Mouse (Mus musculus) forebrain, embryonic 16.5 days (tissue): Measurements from ENCODE around the gene Cnot4. TPM values are rescaled to one million over a fixed set of nuclear protein-coding genes. Genes with fewer than 3 reads are reported as not detected.
"Not testable (repeated sequence)": the region's sequence is repeated elsewhere in the genome, so short reads cannot be mapped to it uniquely, and the experiment has no call there.

Source experiments
- ATAC-seq: fragments of 200-750 bp; cut with Nextera tagmentation; 2 replicates; pipeline ENCODE4 v1.8.0; 2017; ENCODE audit warnings: mild to moderate bottlenecking, moderate library complexity
- H3K27ac ChIP-seq: fragments of 300-500 bp; sonication (generic); 2 replicates; pipeline ENCODE4 v1.5.1; 2014; ENCODE audit warnings: low read length, control low read depth
- H3K27me3 ChIP-seq: fragments of 300-500 bp; sonication (generic); replicated peaks from 2 replicates; pipeline ENCODE4 v1.6.1; 2014; ENCODE audit warnings: low read length; ENCODE audit not compliant: control insufficient read depth, insufficient read depth
- H3K36me3 ChIP-seq: fragments of 300-500 bp; sonication (generic); 2 replicates; pipeline ENCODE4 v1.6.1; 2014; ENCODE audit not compliant: control insufficient read depth, insufficient read depth
- H3K4me1 ChIP-seq: fragments of 300-500 bp; sonication (generic); replicated peaks from 2 replicates; pipeline ENCODE4 v1.6.1; 2014; ENCODE audit warnings: low read length; ENCODE audit not compliant: control insufficient read depth, insufficient read depth
- H3K4me2 ChIP-seq: fragments of 300-500 bp; sonication (generic); 2 replicates; pipeline ENCODE4 v1.6.1; 2014; ENCODE audit warnings: mild to moderate bottlenecking, low read length, control low read depth
- H3K4me3 ChIP-seq: fragments of 300-500 bp; sonication (generic); replicated peaks from 2 replicates; pipeline ENCODE4 v1.5.1; 2014; ENCODE audit warnings: mild to moderate bottlenecking, low read length, control low read depth
- H3K9ac ChIP-seq: fragments of 300-500 bp; sonication (generic); replicated peaks from 2 replicates; pipeline ENCODE4 v1.6.1; 2014; ENCODE audit warnings: low read depth, low read length, control low read depth
- H3K9me3 ChIP-seq: fragments of 300-500 bp; sonication (generic); 2 replicates; pipeline ENCODE4 v1.6.1; 2016; ENCODE audit warnings: low read length; ENCODE audit not compliant: control insufficient read depth
- WGBS: fragments of 180-500 bp; shearing (Covaris S2); extraction: QIAGEN DNeasy Blood & Tissue Kit; methylation state at CpG from one replicate; pipeline ENCODE4 v1.1.7; 2014; 5-methylcytosine and 5-hydroxymethylcytosine counted together
- polyA plus RNA-seq: library from polyadenylated mRNA; unstranded; fragments of >200 nt; fragmentation: Nextera tagmentation; extraction: Ambion mirVana; gene quantifications from 2 replicates; pipeline ENCODE4 v1.2.1, GENCODE M21; 2015

Gene Cnot4
- 36.2 and 39.8 TPM in 2 replicates for polyA plus RNA-seq

GRCm38 (mm10) chr6:35133579-35134488 lies at the start of gene Cnot4:
TSS of gene Cnot4 (minus strand) at chr6:35133724.
- H3K4me2 ChIP-seq: peak within 1 kb of the TSS; percentile 93
- WGBS: under 1% methylated on average over 55 of the region's 55 CpGs
- peak; percentile 99 for ATAC-seq
- no peaks in the 10 kb centered on the region for H3K36me3 ChIP-seq
- H3K9ac ChIP-seq: peak within 1 kb of the TSS; percentile 79
- H3K9me3 ChIP-seq: no peaks in the 10 kb centered on the region
- H3K27ac ChIP-seq: peak within 1 kb of the TSS; percentile 92
- no peaks in the 10 kb centered on the region for H3K27me3 ChIP-seq
- peaks cover 16% of the 10 kb centered on the region for H3K4me1 ChIP-seq
- peak within 1 kb of the TSS; percentile 76 for H3K4me3 ChIP-seq

- not testable (repeated sequence) for H3K4me3 ChIP-seq, H3K36me3 ChIP-seq, ATAC-seq, H3K9me3 ChIP-seq, H3K27ac ChIP-seq, H3K9ac ChIP-seq, H3K4me1 ChIP-seq, H3K4me2 ChIP-seq, H3K27me3 ChIP-seq
- 97% methylated on average over 3 of the region's 3 CpGs for WGBS
Measured at GRCm38 (mm10) chr6:35179299-35179698, 45.8 kb upstream of the Cnot4 start.

- H3K27ac ChIP-seq: peak overlapping the region; percentile 98
- H3K4me3 ChIP-seq: peak overlapping the region; percentile 81
- peak; percentile 73 for ATAC-seq
- WGBS: under 1% methylated on average over 61 of the region's 69 CpGs
- H3K9ac ChIP-seq: peak overlapping the region; percentile 91
- H3K27me3 ChIP-seq: no peaks in the 10 kb centered on the region
- peaks cover 4% of the 10 kb centered on the region for H3K4me1 ChIP-seq
- no peaks in the 10 kb centered on the region for H3K36me3 ChIP-seq
- H3K9me3 ChIP-seq: no peaks in the 10 kb centered on the region
- H3K4me2 ChIP-seq: peak overlapping the region; percentile 85
Measured at GRCm38 (mm10) chr6:35177650-35178272, 44.2 kb upstream of the Cnot4 start.

- H3K36me3 ChIP-seq: no peaks in the 10 kb centered on the region
- H3K4me3 ChIP-seq: peak within 1 kb of the TSS; percentile 81
- no peaks in the 10 kb centered on the region for H3K9me3 ChIP-seq
- H3K4me2 ChIP-seq: peak within 1 kb of the TSS; percentile 85
- H3K27ac ChIP-seq: peak within 1 kb of the TSS; percentile 98
- no peaks in the 10 kb centered on the region for H3K27me3 ChIP-seq
- 4% methylated on average over 34 of the region's 34 CpGs for WGBS
- ATAC-seq: peak; percentile 95
- peaks cover 4% of the 10 kb centered on the region for H3K4me1 ChIP-seq
- H3K9ac ChIP-seq: peak within 1 kb of the TSS; percentile 91
Measured at GRCm38 (mm10) chr6:35176979-35177649, 43.6 kb upstream of the Cnot4 start, which contains the start of gene Nup205. TSS of gene Nup205 (plus strand) at chr6:35177421.

- Histone ChIP-seq H3K27ac (no peak overlapping the region), H3K9me3 (no peaks in the 10 kb centered on the region), H3K27me3 (no peaks in the 10 kb centered on the region), H3K4me3 (no peak overlapping the region), H3K4me1 (no peaks in the 10 kb centered on the region), H3K9ac (no peak overlapping the region), H3K36me3 (no peaks in the 10 kb centered on the region), H3K4me2 (no peak overlapping the region)
- ATAC-seq: no peak
- 87% methylated on average over 4 of the region's 4 CpGs for WGBS
Measured at GRCm38 (mm10) chr6:35173181-35173580, 39.7 kb upstream of the Cnot4 start.

GRCm38 (mm10) chr6:35172028-35172427 lies 38.5 kb upstream of the Cnot4 start:
- WGBS: 74% methylated on average over 3 of the region's 3 CpGs
- not testable (repeated sequence) for H3K4me2 ChIP-seq

GRCm38 (mm10) chr6:35169250-35169649 lies 35.7 kb upstream of the Cnot4 start:
- Histone ChIP-seq H3K27me3 (no peaks in the 10 kb centered on the region), H3K27ac (no peak overlapping the region), H3K36me3 (no peaks in the 10 kb centered on the region), H3K4me3 (no peak overlapping the region), H3K9me3 (no peaks in the 10 kb centered on the region), H3K4me2 (no peak overlapping the region), H3K9ac (no peak overlapping the region), H3K4me1 (no peaks in the 10 kb centered on the region)
- 89% methylated on average over 4 of the region's 4 CpGs for WGBS
- ATAC-seq: no peak

More at GRCm38 (mm10) chr6:35172028-35172427, 38.5 kb upstream of the Cnot4 start:
- not testable (repeated sequence) for H3K36me3 ChIP-seq, H3K27me3 ChIP-seq, H3K9me3 ChIP-seq, ATAC-seq, H3K9ac ChIP-seq, H3K4me3 ChIP-seq, H3K4me1 ChIP-seq, H3K27ac ChIP-seq

GRCm38 (mm10) chr6:35154540-35154939 lies 21.0 kb upstream of the Cnot4 start:
- H3K9me3 ChIP-seq: no peaks in the 10 kb centered on the region
- H3K4me1 ChIP-seq: no peaks in the 10 kb centered on the region
- H3K27me3 ChIP-seq: no peaks in the 10 kb centered on the region
- H3K27ac ChIP-seq: no peak overlapping the region
- no peaks in the 10 kb centered on the region for H3K36me3 ChIP-seq
- ATAC-seq: no peak
- no peak overlapping the region for H3K4me2 ChIP-seq
- H3K4me3 ChIP-seq: no peak overlapping the region
- H3K9ac ChIP-seq: no peak overlapping the region
